Mouse (Mus musculus) thymus, postnatal 0 days (tissue): ENCODE measurements around the gene Cyp2d34. TPM values are rescaled to one million over a fixed set of nuclear protein-coding genes. Genes with fewer than 3 reads are reported as not detected.

Experiments used
- DNase-seq: peaks from one replicate; pipeline ENCODE4 v3.0.0-alpha.2; 2015; ENCODE audit warnings: low spot score
- microRNA-seq: library from miRNA; unstranded; fragments of <30 nt; microRNA quantifications from one replicate; pipeline ENCODE4, GENCODE M21; 2016; ENCODE audit warnings: borderline number of aligned reads
- polyA plus RNA-seq: library from polyadenylated mRNA; unstranded; fragments of >200 nt; fragmentation: Nextera tagmentation; extraction: Ambion mirVana; gene quantifications from 2 replicates; pipeline ENCODE4 v1.2.1, GENCODE M21; 2015

The Cyp2d34 gene
- polyA plus RNA-seq = 0.08 TPM in 1 of 2 replicates, not detected in the other

GRCm38 (mm10) chr15:82620531-82621202 is at the start of gene Cyp2d34:
Gene Cyp2d34, minus strand, starts transcription at chr15:82620946.
- DNase-seq = no peak

DNA sequence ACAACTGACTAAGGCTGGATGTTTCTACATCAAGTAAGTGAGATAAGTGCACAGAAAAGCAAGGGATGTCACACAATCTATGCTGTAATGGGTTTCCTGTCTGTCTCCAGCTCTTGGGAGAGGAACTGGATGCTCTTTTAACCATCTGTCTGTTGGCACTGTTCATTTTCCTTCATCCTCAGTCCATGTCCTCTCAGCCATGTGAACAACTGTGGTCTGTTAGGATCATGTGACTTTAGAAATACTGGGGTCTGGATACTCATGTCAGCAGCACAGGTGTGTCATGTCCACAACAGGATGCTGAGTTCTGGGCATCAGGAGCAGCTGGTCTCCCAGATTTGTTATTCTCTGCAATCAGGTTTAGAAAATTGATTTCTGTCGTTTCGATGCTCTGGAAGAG is 35.6 kb upstream of the Cyp2d34 start:
- no peak for DNase-seq

DNA sequence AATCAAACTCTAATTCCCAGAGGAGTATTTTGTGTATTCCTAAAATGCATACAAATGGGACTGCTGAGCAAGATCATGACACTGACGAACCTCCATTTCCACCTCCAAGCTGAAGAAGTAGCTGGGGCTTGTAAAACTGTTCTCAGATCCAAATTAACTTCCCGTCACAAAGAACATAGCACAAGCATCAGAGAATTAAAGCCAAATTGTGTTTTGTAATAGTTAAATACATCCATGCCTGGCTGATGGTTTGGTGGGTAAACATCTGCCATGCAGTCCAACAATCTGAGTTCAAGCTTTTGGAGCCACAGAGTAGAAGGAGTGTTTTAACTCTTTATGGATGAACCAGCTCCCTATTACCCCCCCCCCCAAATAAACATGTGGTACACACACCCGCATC is 23.6 kb upstream of the Cyp2d34 start:
- DNase-seq = no peak

GRCm38 (mm10) chr15:82643771-82644170 is 23.0 kb upstream of the Cyp2d34 start:
- DNase-seq = no peak

DNA sequence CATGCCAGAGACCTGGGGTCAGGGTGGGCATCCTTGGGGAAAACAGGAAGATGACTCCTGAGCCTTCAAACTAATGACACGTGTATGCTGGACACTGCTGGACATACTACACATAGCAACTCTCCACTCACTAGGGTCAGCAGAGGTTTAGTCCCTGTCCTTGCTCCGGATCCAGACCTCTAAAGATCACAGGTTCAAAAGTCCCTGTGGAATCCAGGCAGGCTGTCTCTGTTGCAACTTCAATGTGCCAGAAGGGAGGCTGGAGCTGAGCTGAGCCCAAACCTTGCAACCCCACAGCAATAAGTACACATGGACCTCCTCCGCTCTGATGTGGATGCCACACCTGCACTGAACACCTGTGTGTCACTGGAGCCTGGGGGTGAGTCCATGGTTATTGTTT is 22.0 kb upstream of the Cyp2d34 start:
- no peak for DNase-seq

GRCm38 (mm10) chr15:82641921-82642320 is 21.2 kb upstream of the Cyp2d34 start:
- DNase-seq = no peak

- DNase-seq = no peak
These were observed 20.6 kb upstream of the Cyp2d34 start for GRCm38 (mm10) chr15:82641390-82641789.

DNA sequence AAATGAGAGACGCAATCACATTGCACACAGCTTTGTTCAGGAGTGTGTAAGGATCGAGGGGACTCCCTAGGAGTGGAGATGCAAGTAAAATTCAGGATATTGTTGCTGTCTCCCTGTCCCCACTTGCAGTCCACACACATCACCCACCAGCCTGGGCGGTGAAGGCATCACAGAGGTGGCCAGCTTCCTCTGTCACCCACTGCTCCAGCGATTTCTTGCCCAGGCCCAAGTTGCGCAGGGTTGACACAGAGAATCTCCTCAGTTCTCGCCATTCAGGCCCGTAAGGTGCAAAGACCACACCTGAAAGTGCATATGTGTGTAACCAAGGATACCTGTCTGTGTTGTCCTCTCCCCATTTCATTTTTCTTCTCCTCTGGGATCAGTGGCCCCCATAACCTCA is 19.5 kb upstream of the Cyp2d34 start:
- DNase-seq = no peak

DNA sequence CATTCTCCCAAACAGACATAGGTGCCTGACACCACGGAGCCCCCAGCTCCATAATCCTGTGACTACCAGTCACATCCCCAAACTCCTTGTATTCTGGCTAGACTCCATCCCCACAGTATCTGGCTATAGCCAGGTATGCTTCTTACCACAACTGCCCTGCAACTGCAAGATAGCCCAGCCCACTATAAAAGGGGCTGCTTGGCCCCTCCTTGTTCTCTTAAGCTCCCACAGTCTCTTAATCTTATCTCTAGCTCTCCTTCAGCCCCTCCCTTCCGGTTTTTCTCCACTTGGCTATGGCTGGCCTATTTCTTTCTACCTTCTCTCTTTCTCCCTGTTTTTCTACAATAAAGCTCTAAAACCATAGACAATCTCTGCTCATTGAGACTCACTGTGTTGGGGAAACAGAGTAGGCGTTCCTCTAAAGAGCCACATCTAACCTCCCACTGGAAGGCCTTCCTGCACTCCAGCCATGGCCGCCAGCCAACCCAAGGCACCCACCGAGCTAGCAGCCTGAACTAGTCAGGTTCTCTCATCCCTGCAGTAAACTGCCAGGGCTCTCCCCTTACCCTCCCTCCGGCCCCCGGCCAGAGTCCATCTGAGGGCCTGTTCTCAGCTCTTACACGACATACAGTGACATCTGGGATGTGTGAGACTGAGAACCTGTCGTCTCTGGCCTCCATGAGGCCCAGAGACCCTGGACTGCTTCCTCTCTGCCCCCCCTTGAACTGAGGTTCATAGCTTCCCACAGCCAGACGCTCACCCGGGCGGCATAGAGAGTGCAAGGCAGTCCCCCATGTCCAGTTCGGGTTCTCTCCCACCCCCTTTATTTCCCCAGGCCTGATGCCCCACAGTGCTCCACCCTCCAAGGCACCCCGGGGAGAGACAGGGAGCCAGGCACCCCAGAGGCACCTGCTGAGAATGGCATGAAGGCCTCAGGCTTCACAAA is 16.7 kb upstream of the Cyp2d34 start:
- DNase-seq = no peak

- DNase-seq = no peak
These were observed 14.2 kb upstream of the Cyp2d34 start for GRCm38 (mm10) chr15:82634976-82635375.

- DNase-seq = no peak
These were observed 1.2 kb upstream of the Cyp2d34 start for GRCm38 (mm10) chr15:82621993-82622392.

- DNase-seq = no peak
These were observed 2.3 kb downstream of the Cyp2d34 start for GRCm38 (mm10) chr15:82618362-82619020.

GRCm38 (mm10) chr15:82582621-82583020 is 38.1 kb downstream of the Cyp2d34 start:
- DNase-seq = no peak

DNA sequence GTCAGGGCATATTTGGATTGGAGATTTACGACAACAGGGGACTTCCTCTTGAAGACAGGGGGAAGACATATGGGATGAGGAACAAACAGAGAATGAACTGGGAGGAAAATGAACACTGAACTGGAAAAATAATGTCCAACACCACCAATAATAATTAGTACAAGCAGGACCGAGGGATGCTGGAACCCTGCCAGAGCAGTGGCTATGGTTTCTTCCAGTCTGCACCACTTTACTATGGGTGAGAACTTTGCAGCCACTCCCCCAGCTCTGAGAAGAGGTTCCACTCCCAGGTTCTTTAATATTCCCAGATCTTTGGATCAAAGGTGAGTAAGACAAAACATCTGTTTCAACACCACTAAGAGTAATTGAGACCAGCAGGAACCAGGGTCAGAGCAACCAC is 41.7 kb downstream of the Cyp2d34 start:
- no peak for DNase-seq

GRCm38 (mm10) chr15:82572856-82573255 is 47.9 kb downstream of the Cyp2d34 start:
- DNase-seq = no peak

Small RNAs within 50 kb of the gene (microRNA-seq; reads per million reads assigned to microRNA genes)
- gene Gm27463 = not detected
- gene Gm27742 = not detected

Other genes with a start within 250 kb of the Cyp2d34 start
- 1.8 and 2.7 TPM in 2 replicates for gene Cyp2d22, start 240.7 kb downstream of the Cyp2d34 start, polyA plus RNA-seq
- not detected in 2 replicates for gene Cyp2d11, start 226.9 kb downstream of the Cyp2d34 start, polyA plus RNA-seq
- gene Cyp2d10, start 213.8 kb downstream of the Cyp2d34 start, polyA plus RNA-seq = 0.10 TPM in 1 of 2 replicates, not detected in the other
- not detected in 2 replicates for gene Cyp2d9, start 187.5 kb downstream of the Cyp2d34 start, polyA plus RNA-seq
- 0.13 and 0.17 TPM in 2 replicates for gene Cyp2d12, start 65.9 kb downstream of the Cyp2d34 start, polyA plus RNA-seq
- gene Cyp2d40, start 143.2 kb upstream of the Cyp2d34 start, polyA plus RNA-seq = not detected in 2 replicates
- gene Cyp2d26, start 173.3 kb upstream of the Cyp2d34 start, polyA plus RNA-seq = 0.09 TPM in 1 of 2 replicates, not detected in the other